Mouse (Mus musculus) hindbrain, embryonic 16.5 days (tissue): Measurements from ENCODE around the gene Adcy2. TPM values are rescaled to one million over a fixed set of nuclear protein-coding genes. Genes with fewer than 3 reads are reported as not detected.
A peak's percentile ranks its signal among the peaks of the same experiment; 100 is the strongest.

Experiments used
- ATAC-seq: fragments of 200-750 bp; cut with Nextera tagmentation; 2 replicates; pipeline ENCODE4 v1.8.0; 2017; ENCODE audit warnings: moderate TSS enrichment, moderate library complexity
- H3K27ac ChIP-seq: fragments of 300-500 bp; sonication (generic); 2 replicates; pipeline ENCODE4 v1.5.1; 2014; ENCODE audit warnings: low read depth, mild to moderate bottlenecking, control low read depth, low read length, moderate library complexity
- H3K27me3 ChIP-seq: fragments of 300-500 bp; sonication (generic); replicated peaks from 2 replicates; pipeline ENCODE4 v1.6.1; 2014; ENCODE audit warnings: low read length; ENCODE audit not compliant: control insufficient read depth, insufficient read depth
- H3K36me3 ChIP-seq: fragments of 300-500 bp; sonication (generic); 2 replicates; pipeline ENCODE4 v1.6.1; 2014; ENCODE audit warnings: mild to moderate bottlenecking, low read length, moderate library complexity, mixed read lengths; ENCODE audit not compliant: control insufficient read depth, insufficient read depth
- H3K4me1 ChIP-seq: fragments of 300-500 bp; sonication (generic); 2 replicates; pipeline ENCODE4 v1.6.1; 2014; ENCODE audit warnings: low read depth, low read length; ENCODE audit not compliant: control insufficient read depth, insufficient read depth
- H3K4me2 ChIP-seq: fragments of 300-500 bp; sonication (generic); 2 replicates; pipeline ENCODE4 v1.6.1; 2014; ENCODE audit warnings: mild to moderate bottlenecking, low read length, control low read depth, moderate library complexity
- H3K4me3 ChIP-seq: fragments of 300-500 bp; sonication (generic); 2 replicates; pipeline ENCODE4 v1.5.1; 2014; ENCODE audit warnings: mild to moderate bottlenecking, low read length, control low read depth, moderate library complexity
- H3K9ac ChIP-seq: fragments of 300-500 bp; sonication (generic); 2 replicates; pipeline ENCODE4 v1.6.1; 2014; ENCODE audit warnings: low read depth, mild to moderate bottlenecking, control low read depth, low read length, moderate library complexity
- H3K9me3 ChIP-seq: fragments of 300-500 bp; sonication (generic); 2 replicates; pipeline ENCODE4 v1.6.1; 2014; ENCODE audit warnings: mild to moderate bottlenecking, low read length, moderate library complexity; ENCODE audit not compliant: control insufficient read depth
- WGBS: fragments of 180-500 bp; shearing (Covaris S2); extraction: QIAGEN DNeasy Blood & Tissue Kit; methylation state at CpG from one replicate; pipeline ENCODE4 v1.1.7; 2014; 5-methylcytosine and 5-hydroxymethylcytosine counted together
- polyA plus RNA-seq: library from polyadenylated mRNA; unstranded; fragments of >200 nt; fragmentation: Nextera tagmentation; extraction: Ambion mirVana; gene quantifications from 2 replicates; pipeline ENCODE4 v1.2.1, GENCODE M21; 2015

Adcy2 gene
- polyA plus RNA-seq, 1 experiment from 2014 or later: 7.7 TPM

DNA sequence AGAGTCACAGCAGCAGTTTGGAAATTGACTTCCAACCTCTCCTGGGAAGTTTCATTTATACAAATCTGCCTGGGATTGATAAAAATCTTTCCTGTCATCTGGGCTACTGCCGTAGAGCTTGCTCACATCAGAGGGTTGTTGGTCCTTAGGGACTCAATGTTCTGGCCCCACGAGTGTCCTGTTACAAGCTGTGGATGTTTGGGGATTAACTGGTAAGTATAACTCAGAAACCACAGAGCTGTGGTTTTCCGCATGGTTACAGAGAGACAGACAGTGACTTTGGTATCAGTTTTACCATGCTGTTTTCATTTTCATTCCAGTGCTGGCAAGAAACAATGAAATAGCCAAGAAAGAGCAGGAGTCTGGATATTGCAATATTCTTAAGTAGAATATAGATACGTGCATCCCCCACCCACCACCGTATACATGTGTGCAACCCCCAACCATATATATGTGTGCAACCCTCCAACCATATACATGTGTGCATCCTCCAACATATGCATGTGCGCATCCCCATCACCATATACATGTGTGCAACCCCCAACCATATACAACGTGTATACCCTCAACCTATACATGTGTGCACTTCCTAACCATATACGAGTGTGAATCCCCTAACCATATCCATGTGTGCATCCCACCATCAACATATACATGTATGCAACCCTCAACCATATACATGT is 233.3 kb downstream of the Adcy2 start:
- Histone ChIP-seq H3K27ac (no peak overlapping the region), H3K4me3 (no peak overlapping the region), H3K4me1 (no peaks in the 10 kb centered on the region), H3K4me2 (no peak overlapping the region), H3K9me3 (no peaks in the 10 kb centered on the region), H3K9ac (no peak overlapping the region), H3K36me3 (no peaks in the 10 kb centered on the region), H3K27me3 (no peaks in the 10 kb centered on the region)
- ATAC-seq: no peak
- 86% methylated on average over 8 of the region's 8 CpGs for WGBS

DNA sequence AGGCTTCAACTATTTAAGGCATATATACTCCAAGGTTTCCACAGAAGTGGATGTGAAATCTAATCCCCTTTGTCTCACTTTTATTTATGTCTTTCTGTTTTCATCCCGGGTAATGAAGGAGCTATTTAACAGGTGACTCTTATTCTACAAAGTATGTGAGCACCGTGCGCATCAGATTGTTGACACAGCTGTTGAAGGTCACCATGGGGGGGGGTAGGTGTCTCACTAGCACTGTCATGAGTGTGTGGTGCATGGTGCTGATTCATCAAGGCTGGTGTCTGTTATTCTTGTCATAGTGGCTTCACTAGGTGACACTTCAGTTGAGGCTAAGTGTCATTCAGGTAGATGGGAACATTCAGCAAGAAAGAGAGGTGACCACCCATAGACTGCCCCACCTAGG is 234.7 kb downstream of the Adcy2 start:
- 78% methylated on average over 3 of the region's 3 CpGs for WGBS
- Histone ChIP-seq H3K27me3 (no peaks in the 10 kb centered on the region), H3K4me3 (no peak overlapping the region), H3K36me3 (no peaks in the 10 kb centered on the region), H3K4me2 (no peak overlapping the region), H3K9me3 (no peaks in the 10 kb centered on the region), H3K9ac (no peak overlapping the region), H3K4me1 (no peaks in the 10 kb centered on the region), H3K27ac (no peak overlapping the region)
- no peak for ATAC-seq

DNA sequence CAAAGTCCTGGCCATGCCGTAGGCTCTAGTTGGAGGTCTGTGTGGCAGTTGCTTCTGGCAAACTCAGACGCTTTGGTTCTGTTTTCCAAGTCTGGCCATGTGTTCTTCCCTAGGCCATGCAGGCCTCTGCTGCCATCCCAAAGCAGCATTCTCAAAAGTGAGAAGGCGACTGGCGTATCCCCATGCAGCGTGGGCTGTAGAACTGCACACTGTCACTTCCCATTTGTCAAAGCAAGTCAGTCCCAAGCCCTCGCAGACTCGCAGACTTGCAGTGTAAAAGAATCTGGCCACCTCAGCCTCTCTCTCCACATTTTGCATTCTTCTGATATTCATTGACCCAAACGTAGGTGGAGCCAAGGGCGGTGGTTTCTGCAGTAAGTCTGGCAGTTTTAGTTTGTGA is 249.5 kb downstream of the Adcy2 start:
- Histone ChIP-seq H3K9ac (no peak overlapping the region), H3K4me3 (no peak overlapping the region), H3K4me2 (no peak overlapping the region), H3K9me3 (no peaks in the 10 kb centered on the region), H3K4me1 (no peaks in the 10 kb centered on the region), H3K27me3 (no peaks in the 10 kb centered on the region), H3K27ac (no peak overlapping the region), H3K36me3 (no peaks in the 10 kb centered on the region)
- ATAC-seq: no peak
- WGBS: 73% methylated on average over 9 of the region's 9 CpGs

GRCm38 (mm10) chr13:68749370-68749769 is 250.0 kb downstream of the Adcy2 start:
- H3K4me3 ChIP-seq: no peak overlapping the region
- no peaks in the 10 kb centered on the region for H3K4me1 ChIP-seq
- 91% methylated on average over 2 of the region's 2 CpGs for WGBS
- ATAC-seq: no peak
- H3K9me3 ChIP-seq: no peaks in the 10 kb centered on the region
- no peaks in the 10 kb centered on the region for H3K27me3 ChIP-seq
- no peaks in the 10 kb centered on the region for H3K36me3 ChIP-seq
- no peak overlapping the region for H3K27ac ChIP-seq
- H3K4me2 ChIP-seq: no peak overlapping the region
- H3K9ac ChIP-seq: no peak overlapping the region

DNA sequence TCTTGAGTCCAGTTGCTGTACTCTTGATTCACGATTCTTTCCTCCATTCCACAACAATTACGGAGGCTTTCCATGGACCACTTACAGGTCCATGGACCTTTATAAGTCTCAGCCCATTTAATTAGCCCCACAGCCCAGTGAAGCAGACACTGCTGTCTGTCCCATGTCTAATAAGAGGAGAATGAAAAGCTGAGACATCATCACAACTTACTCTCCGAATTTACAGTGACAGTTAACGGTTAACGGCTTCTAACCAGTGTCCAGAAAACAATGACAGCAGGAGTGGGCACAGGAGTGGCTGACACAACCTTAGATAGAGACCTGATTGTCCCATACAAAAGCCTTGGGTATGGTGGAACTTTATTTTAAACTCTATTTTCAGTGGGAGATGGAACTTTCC is 253.9 kb downstream of the Adcy2 start:
- H3K4me1 ChIP-seq: no peaks in the 10 kb centered on the region
- H3K27me3 ChIP-seq: no peaks in the 10 kb centered on the region
- H3K9ac ChIP-seq: no peak overlapping the region
- H3K9me3 ChIP-seq: no peaks in the 10 kb centered on the region
- no peak overlapping the region for H3K27ac ChIP-seq
- ATAC-seq: no peak
- no peak overlapping the region for H3K4me3 ChIP-seq
- no peaks in the 10 kb centered on the region for H3K36me3 ChIP-seq
- WGBS: 89% methylated on average over 5 of the region's 5 CpGs
- no peak overlapping the region for H3K4me2 ChIP-seq

GRCm38 (mm10) chr13:68712661-68713060 is 286.7 kb downstream of the Adcy2 start:
- ATAC-seq: no peak
- no peak overlapping the region for H3K4me3 ChIP-seq
- H3K4me1 ChIP-seq: no peaks in the 10 kb centered on the region
- no peak overlapping the region for H3K27ac ChIP-seq
- H3K27me3 ChIP-seq: no peaks in the 10 kb centered on the region
- no peaks in the 10 kb centered on the region for H3K36me3 ChIP-seq
- no peak overlapping the region for H3K4me2 ChIP-seq
- no peak overlapping the region for H3K9ac ChIP-seq
- H3K9me3 ChIP-seq: no peaks in the 10 kb centered on the region

DNA sequence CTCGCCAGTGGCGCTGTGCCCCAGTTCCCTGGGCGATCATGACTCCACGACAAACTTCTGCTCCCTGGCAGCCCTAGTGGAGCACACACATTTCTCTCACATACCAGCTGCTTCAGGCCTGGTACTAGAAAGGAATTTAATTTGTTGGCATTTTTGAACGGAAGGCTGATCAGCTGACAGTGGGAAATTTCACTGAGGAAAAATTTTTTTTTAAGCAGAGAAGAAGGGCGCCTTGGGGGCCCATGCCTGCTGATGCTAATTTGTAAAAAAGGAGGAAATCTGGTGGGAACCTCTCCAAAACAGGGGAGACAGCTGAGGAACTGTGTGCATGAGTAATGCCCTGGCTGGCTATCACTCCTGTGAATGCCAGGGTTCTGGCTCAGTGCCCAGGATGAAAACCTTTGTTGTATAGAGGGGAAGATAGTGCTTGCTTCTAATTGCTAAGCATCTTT is 292.0 kb downstream of the Adcy2 start:
- Histone ChIP-seq H3K4me1 (peaks cover 10% of the 10 kb centered on the region), H3K36me3 (no peaks in the 10 kb centered on the region), H3K4me3 (no peak overlapping the region), H3K27ac (peak overlapping the region; percentile 11; the same call in 1 of the 2 replicates), H3K9ac (no peak overlapping the region), H3K27me3 (no peaks in the 10 kb centered on the region), H3K9me3 (no peaks in the 10 kb centered on the region), H3K4me2 (peak overlapping the region; percentile 17; the same call in 1 of the 2 replicates)
- ATAC-seq: peak; percentile 98
- WGBS: 43% methylated on average over 6 of the region's 6 CpGs

GRCm38 (mm10) chr13:68684919-68685318 is 314.4 kb downstream of the Adcy2 start:
- H3K9me3 ChIP-seq: no peaks in the 10 kb centered on the region
- H3K4me1 ChIP-seq: no peaks in the 10 kb centered on the region
- H3K27ac ChIP-seq: no peak overlapping the region
- no peak overlapping the region for H3K4me2 ChIP-seq
- no peak overlapping the region for H3K9ac ChIP-seq
- H3K4me3 ChIP-seq: no peak overlapping the region
- ATAC-seq: no peak
- no peaks in the 10 kb centered on the region for H3K27me3 ChIP-seq
- WGBS: 92% methylated on average over 2 of the region's 2 CpGs
- H3K36me3 ChIP-seq: no peaks in the 10 kb centered on the region

- Histone ChIP-seq H3K9ac (no peak overlapping the region), H3K36me3 (no peaks in the 10 kb centered on the region), H3K4me3 (no peak overlapping the region), H3K9me3 (no peaks in the 10 kb centered on the region), H3K27ac (no peak overlapping the region), H3K4me1 (no peaks in the 10 kb centered on the region), H3K4me2 (no peak overlapping the region), H3K27me3 (no peaks in the 10 kb centered on the region)
- no peak for ATAC-seq
- WGBS: 79% methylated on average over 1 of the region's 1 CpGs
Measured at GRCm38 (mm10) chr13:68680429-68680828, 318.9 kb downstream of the Adcy2 start.
